Mouse (Mus musculus): ENCODE data around the gene Fgd3.

Gene Fgd3

GRCm38 (mm10) chr13:49341012-49341830 is 21.1 kb upstream of the Fgd3 start, which contains the start of gene Bicd2:
Gene Bicd2, plus strand, starts transcription at chr13:49341585.
- DNase-seq = peak; percentile 96

GRCm38 (mm10) chr13:49338893-49339546 is 18.9 kb upstream of the Fgd3 start:
- no peak for DNase-seq

GRCm38 (mm10) chr13:49335077-49335982 is 15.2 kb upstream of the Fgd3 start:
- DNase-seq = no peak

- no peak for DNase-seq
These were observed 13.1 kb upstream of the Fgd3 start for GRCm38 (mm10) chr13:49333250-49333649.

- no peak for DNase-seq
These were observed 8.0 kb upstream of the Fgd3 start for GRCm38 (mm10) chr13:49328101-49328500.

GRCm38 (mm10) chr13:49326246-49327206 is 6.4 kb upstream of the Fgd3 start:
- DNase-seq = peak; percentile 67

GRCm38 (mm10) chr13:49324871-49325270 is 4.8 kb upstream of the Fgd3 start:
- no peak for DNase-seq

GRCm38 (mm10) chr13:49322739-49323138 is 2.6 kb upstream of the Fgd3 start:
- DNase-seq = no peak

- no peak for DNase-seq
These were observed 2.1 kb upstream of the Fgd3 start for GRCm38 (mm10) chr13:49322169-49322568.

GRCm38 (mm10) chr13:49321452-49321851 is 1.3 kb upstream of the Fgd3 start:
- DNase-seq = no peak

GRCm38 (mm10) chr13:49320514-49320913 is 403 bp upstream of the Fgd3 start:
- DNase-seq = no peak

- no peak for DNase-seq
These were observed 2.2 kb downstream of the Fgd3 start for GRCm38 (mm10) chr13:49317914-49318313.

- no peak for DNase-seq
These were observed 2.6 kb downstream of the Fgd3 start for GRCm38 (mm10) chr13:49317508-49317907.

- no peak for DNase-seq
These were observed 3.5 kb downstream of the Fgd3 start for GRCm38 (mm10) chr13:49316386-49317162.

- DNase-seq = no peak
These were observed 8.5 kb downstream of the Fgd3 start for GRCm38 (mm10) chr13:49311642-49312041.

- DNase-seq = no peak
These were observed 10.6 kb downstream of the Fgd3 start for GRCm38 (mm10) chr13:49309501-49309900.

- peak; percentile 75 for DNase-seq
These were observed 11.2 kb downstream of the Fgd3 start for GRCm38 (mm10) chr13:49308861-49309403.

GRCm38 (mm10) chr13:49308206-49308605 is 11.9 kb downstream of the Fgd3 start:
- DNase-seq = no peak

- DNase-seq = peak; percentile 82
These were observed 12.7 kb downstream of the Fgd3 start for GRCm38 (mm10) chr13:49307311-49307969.

GRCm38 (mm10) chr13:49306771-49307310 is 13.3 kb downstream of the Fgd3 start:
- DNase-seq = no peak
